Mouse (Mus musculus): ENCODE results near the gene Olfr229. TPM values are rescaled to one million over a fixed set of nuclear protein-coding genes. Genes with fewer than 3 reads are reported as not detected.
"Not testable (repeated sequence)": the region's sequence is repeated elsewhere in the genome, so short reads cannot be mapped to it uniquely, and the experiment has no call there.

Gene Olfr229
- polyA plus RNA-seq (2017; shearing (Covaris generic)): not detected

- no peak for ATAC-seq
Observed at GRCm38 (mm10) chr9:39907036-39907435, at the start of gene Olfr229. Olfr229 (plus strand) TSS chr9:39907336.

GRCm38 (mm10) chr9:39866122-39866521, 41.0 kb upstream of the Olfr229 start, which contains the start of gene Olfr972:
Olfr972 (plus strand) TSS chr9:39866422.
- ATAC-seq: no peak

GRCm38 (mm10) chr9:39871986-39872385, 35.1 kb upstream of the Olfr229 start:
- not testable (repeated sequence) for ATAC-seq

- ATAC-seq: not testable (repeated sequence)
Observed at GRCm38 (mm10) chr9:39877541-39878396, 29.4 kb upstream of the Olfr229 start.

GRCm38 (mm10) chr9:39905106-39905505, 2.0 kb upstream of the Olfr229 start:
- no peak for ATAC-seq

GRCm38 (mm10) chr9:39909939-39910338, 2.8 kb downstream of the Olfr229 start:
- no peak for ATAC-seq

- not testable (repeated sequence) for ATAC-seq
Observed at GRCm38 (mm10) chr9:39927975-39928836, 21.1 kb downstream of the Olfr229 start.

- not testable (repeated sequence) for ATAC-seq
Observed at GRCm38 (mm10) chr9:39928837-39929236, 21.7 kb downstream of the Olfr229 start.

- no peak for ATAC-seq
Observed at GRCm38 (mm10) chr9:39937201-39937600, 30.1 kb downstream of the Olfr229 start, which contains the start of gene Olfr974. Olfr974 (plus strand) TSS chr9:39937501.

GRCm38 (mm10) chr9:39951946-39952345, 44.8 kb downstream of the Olfr229 start, which contains the start of gene Olfr975:
Olfr975 (minus strand) TSS chr9:39952046.
- ATAC-seq: no peak

GRCm38 (mm10) chr9:39961033-39961432, 53.9 kb downstream of the Olfr229 start, which contains the start of gene Olfr976:
Olfr976 (minus strand) TSS chr9:39961133.
- ATAC-seq: not testable (repeated sequence)

Other genes with a start within 250 kb of the Olfr229 start
- gene Olfr963, start 240.1 kb upstream of the Olfr229 start, polyA plus RNA-seq (2017; shearing (Covaris generic)): not detected
- gene Olfr149, start 200.2 kb upstream of the Olfr229 start, polyA plus RNA-seq (2017; shearing (Covaris generic)): not detected
- gene Olfr965, start 196.0 kb upstream of the Olfr229 start, polyA plus RNA-seq (2017; shearing (Covaris generic)): not detected
- gene Olfr150, start 176.4 kb upstream of the Olfr229 start, polyA plus RNA-seq (2017; shearing (Covaris generic)): not detected
- not detected for gene Olfr967, start 161.1 kb upstream of the Olfr229 start, polyA plus RNA-seq (2017; shearing (Covaris generic))
- not detected for gene Olfr968, start 124.1 kb upstream of the Olfr229 start, polyA plus RNA-seq (2017; shearing (Covaris generic))
- not detected for gene Olfr969, start 116.4 kb upstream of the Olfr229 start, polyA plus RNA-seq (2017; shearing (Covaris generic))
- gene Olfr970, start 98.5 kb upstream of the Olfr229 start, polyA plus RNA-seq (2017; shearing (Covaris generic)): not detected
- gene Olfr971, start 70.5 kb upstream of the Olfr229 start, polyA plus RNA-seq (2017; shearing (Covaris generic)): not detected
- not detected for gene Olfr972, start 40.9 kb upstream of the Olfr229 start, polyA plus RNA-seq (2017; shearing (Covaris generic))
- gene Olfr974, start 30.2 kb downstream of the Olfr229 start, polyA plus RNA-seq (2017; shearing (Covaris generic)): under 1 TPM in 1 of 3 experiments, not detected in 2; 0.21 TPM
- gene Olfr975, start 44.7 kb downstream of the Olfr229 start, polyA plus RNA-seq (2017; shearing (Covaris generic)): not detected
- gene Olfr976, start 53.8 kb downstream of the Olfr229 start, polyA plus RNA-seq (2017; shearing (Covaris generic)): not detected
- gene Olfr978, start 84.8 kb downstream of the Olfr229 start, polyA plus RNA-seq (2017; shearing (Covaris generic)): not detected
- not detected for gene Olfr979, start 96.1 kb downstream of the Olfr229 start, polyA plus RNA-seq (2017; shearing (Covaris generic))
- not detected for gene Olfr980, start 102.2 kb downstream of the Olfr229 start, polyA plus RNA-seq (2017; shearing (Covaris generic))
- not detected for gene Olfr981, start 114.1 kb downstream of the Olfr229 start, polyA plus RNA-seq (2017; shearing (Covaris generic))
- gene Olfr982, start 166.5 kb downstream of the Olfr229 start, polyA plus RNA-seq (2017; shearing (Covaris generic)): not detected
- not detected for gene Olfr983, start 186.3 kb downstream of the Olfr229 start, polyA plus RNA-seq (2017; shearing (Covaris generic))
- gene Olfr984, start 206.9 kb downstream of the Olfr229 start, polyA plus RNA-seq (2017; shearing (Covaris generic)): not detected
- gene Olfr985, start 222.8 kb downstream of the Olfr229 start, polyA plus RNA-seq (2017; shearing (Covaris generic)): not detected
- not detected for gene Tmem225, start 240.8 kb downstream of the Olfr229 start, polyA plus RNA-seq (2017; shearing (Covaris generic))

Data from inflammation-experienced regulatory T-cells, adult 6 months (primary cell).